Mouse (Mus musculus): ENCODE results near the gene Zfp644.

DNA sequence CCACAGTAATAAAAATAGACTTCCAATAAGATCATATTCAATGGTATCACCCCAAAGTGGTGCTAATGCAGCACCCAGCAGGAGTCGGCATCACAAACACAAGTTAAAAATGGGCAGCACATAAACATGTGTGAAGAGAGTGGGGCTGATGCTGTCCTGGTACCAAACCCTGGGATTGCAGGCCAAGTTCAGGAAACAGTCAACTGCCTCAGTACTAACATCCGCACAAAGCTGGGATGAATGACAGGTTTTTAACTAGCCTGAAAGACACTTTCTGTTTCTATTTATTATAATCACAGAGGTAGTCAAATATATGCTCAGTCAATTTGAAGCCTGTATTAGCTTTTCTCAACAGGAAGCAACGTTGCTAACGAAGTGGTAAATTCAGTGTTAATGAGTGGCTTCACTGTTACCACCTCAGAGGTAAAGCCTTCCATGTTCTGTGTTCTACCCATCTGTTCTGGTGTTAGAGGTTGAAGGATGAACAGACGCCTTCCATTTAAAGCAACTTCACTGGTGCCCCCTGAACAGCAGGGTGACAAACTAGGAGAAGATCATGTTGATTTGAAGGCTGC lies 56.8 kb downstream of the Zfp644 start:
- TF ChIP-seq CTCF (IDR thresholded peaks at IDR 0.05; ENCODE audit: borderline replicate concordance, control insufficient read depth, extremely low read depth, insufficient read depth, low read length, poor library complexity) (no peak), POLR2A (IDR thresholded peaks at IDR 0.05; ENCODE audit: control insufficient read depth, extremely low read depth, insufficient read depth, low read length, poor library complexity) (no peak)
